Mouse (Mus musculus): ENCODE data around the gene Myh10.

The Myh10 gene

DNA sequence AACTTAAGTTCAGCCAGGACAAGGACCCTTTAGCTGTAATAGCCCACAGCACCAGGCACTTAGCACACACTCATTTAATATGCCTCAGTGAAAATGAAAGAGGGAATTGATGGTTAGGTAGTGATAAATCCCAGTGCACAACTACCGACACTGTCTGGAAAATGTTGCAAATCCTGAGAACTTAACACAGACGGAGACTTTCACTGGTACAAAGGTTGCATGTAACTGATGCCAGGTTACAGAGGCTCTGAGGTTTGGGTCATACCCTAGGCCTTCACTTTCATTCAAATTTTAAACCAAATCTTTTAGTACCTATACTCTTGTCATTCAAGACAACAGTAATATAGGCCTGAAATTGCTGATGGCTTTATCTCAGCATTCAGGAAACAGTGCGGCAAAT lies 166.0 kb downstream of the Myh10 start:
- DNase-seq (ENCODE audit: low read depth, low spot score): no peak

DNA sequence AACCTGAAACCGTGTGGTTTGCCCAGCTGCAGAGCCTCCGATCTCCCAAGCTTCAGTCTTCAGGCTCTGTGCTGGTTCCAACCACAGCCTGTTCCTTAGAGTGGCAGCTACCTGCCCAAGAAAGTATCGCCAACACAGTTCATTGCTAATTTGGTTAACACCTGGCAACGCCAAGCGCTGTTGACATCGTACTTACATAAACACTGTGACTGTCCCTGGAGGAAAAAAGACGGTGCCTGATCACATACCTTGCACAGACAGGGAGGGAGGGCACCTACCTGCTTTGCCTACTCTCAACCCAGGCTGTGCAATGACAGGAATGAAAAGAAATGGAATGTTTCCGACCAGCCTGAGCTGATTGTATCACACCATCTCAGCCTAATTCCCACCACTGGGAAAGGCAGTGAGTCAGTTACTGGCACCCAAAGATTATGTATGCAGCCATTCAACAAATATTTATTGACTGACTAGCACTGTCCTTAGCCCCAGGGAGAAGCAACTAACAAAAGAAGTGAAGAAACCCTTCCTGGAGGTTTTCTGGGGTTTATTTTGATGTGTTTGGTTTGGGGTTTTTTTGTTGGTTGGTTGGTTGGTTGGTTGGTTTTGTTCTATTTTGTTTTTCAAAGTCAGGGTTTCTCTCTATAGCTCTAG lies 168.7 kb downstream of the Myh10 start:
- no peak for DNase-seq (ENCODE audit: low read depth, low spot score)

DNA sequence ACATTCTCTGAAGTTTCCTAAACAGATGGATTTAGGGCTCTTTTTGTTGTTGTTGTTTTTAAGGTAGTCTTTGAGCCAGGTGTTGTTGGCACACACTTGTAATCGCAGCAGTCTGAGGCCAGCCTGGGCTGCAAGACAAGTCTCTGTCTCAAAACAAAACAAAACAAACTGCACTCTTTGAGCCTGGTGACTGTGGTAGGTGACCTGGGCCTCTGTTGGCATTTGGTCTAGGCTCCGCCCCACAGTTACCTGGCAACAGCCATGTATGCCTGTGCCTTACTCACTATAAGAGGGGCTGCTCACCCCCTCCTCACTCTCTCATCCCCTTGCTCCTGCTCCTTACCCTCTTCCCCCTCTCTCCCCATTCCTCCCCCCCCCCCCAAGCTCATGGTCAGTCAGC lies 170.9 kb downstream of the Myh10 start:
- no peak for DNase-seq (ENCODE audit: low read depth, low spot score)

DNA sequence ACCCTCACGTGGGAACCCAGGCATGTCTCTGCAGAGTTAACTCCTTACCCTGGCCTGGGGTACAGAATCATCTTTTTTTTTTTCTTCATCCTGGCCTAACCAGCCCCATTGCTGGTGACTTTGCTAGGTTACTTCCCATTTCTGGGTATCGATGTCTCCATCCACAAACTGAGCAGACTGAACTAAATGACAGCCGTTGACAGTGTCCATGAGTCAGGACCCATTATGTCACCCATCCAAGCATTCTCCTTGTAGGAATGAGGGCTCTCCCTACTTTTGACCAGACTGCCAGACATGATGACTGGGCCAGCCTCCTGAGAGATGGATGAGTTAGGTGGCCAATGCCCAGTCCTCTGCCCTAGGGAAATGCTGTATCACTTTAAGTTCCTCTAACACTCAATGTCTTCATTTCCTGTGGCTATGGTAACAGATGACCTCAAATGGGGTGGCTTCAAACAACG lies 172.3 kb downstream of the Myh10 start:
- DNase-seq (ENCODE audit: low read depth, low spot score): no peak

DNA sequence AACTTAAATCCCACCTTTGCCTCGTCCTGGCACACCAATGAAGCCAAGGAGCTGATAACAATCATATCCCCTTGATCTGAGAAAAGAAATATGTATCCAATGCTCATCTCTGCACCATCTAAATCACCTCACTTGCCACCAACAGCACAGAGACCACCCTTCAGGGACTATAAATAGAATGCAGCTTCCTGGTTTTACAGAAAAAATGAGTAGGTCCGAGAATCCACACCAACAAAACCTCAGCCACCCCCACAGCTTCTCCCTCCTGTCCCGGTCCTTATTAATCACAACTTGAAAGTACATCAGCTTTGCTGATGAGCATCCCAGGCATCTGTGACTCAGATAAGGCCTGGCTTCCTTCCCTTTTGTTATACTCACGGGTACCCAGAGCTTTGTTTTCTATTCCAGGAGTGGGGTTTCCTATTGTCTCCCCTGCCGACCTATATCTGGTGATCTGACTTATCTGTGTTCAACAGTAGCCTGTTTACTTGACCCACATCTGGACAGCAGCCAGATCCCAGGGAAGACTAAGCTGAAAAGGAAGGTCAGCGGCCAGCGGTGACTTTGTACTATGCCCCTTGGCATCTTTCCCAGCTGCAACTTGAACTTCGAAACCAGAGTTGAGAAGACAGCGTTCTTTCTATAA lies 173.3 kb downstream of the Myh10 start:
- DNase-seq (ENCODE audit: low read depth, low spot score): no peak
